In the genomic region with DNA sequence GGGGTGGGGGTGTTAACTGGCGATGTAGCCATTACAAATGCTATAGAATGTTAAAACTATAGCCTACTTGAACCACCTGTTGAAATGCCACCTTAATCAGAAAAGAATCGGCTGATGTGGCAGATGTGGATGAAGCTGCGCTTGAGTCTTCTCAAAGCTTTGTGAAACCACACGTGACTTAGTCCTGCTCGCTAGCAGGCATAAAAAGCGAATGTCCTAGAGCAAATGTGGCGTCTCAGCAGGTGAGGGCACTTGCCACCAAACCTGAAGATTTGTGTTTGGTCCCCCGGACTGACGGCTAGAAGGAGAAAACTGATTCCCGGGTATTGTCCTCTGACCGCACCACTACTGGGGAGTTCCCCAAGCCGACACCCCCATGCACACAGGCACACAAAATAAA, we compare ENCODE assay signal across 13 mouse cellular contexts.
A peak's percentile ranks its signal among the peaks of the same experiment; 100 is the strongest.
DNase-seq lines count a peak whose midpoint lies in the region; ATAC-seq and TF ChIP-seq lines count a peak whose summit lies in the region.
"Had no signal": no experiment of that assay in that cellular context is flagged by ENCODE, and none has a peak within 500 bp of the region (broad histone marks: within the 10 kb centered on the region; RNA-seq: fewer than 3 reads in every experiment).

No protein-coding gene starts in this region.

- peak overlapping the region; percentile 79 for H3K27ac ChIP-seq in heart, postnatal 0 days (ENCODE audit: low read depth)
- peak overlapping the region; percentile 85 for H3K27ac ChIP-seq in embryonic facial prominence, embryonic 10.5 days (replicated peaks)
- peak overlapping the region; percentile 67 for H3K27ac ChIP-seq in hindbrain, embryonic 13.5 days
- peak overlapping the region; percentile 76; the same call in 1 of the 2 replicates for H3K27ac ChIP-seq in midbrain, embryonic 15.5 days

- H3K27me3 ChIP-seq in heart, postnatal 0 days (ENCODE audit: control insufficient read depth, insufficient read depth, low read length), result no peaks in the 10 kb centered on the region
- H3K27me3 ChIP-seq in embryonic facial prominence, embryonic 10.5 days (replicated peaks; ENCODE audit: low read depth, poor library complexity, severe bottlenecking), result no peaks in the 10 kb centered on the region
- no peaks in the 10 kb centered on the region for H3K27me3 ChIP-seq in hindbrain, embryonic 13.5 days
- no peaks in the 10 kb centered on the region for H3K27me3 ChIP-seq in midbrain, embryonic 15.5 days (replicated peaks)

- no peaks in the 10 kb centered on the region for H3K9me3 ChIP-seq in heart, postnatal 0 days (replicated peaks; ENCODE audit: control insufficient read depth, low read length)
- H3K9me3 ChIP-seq in embryonic facial prominence, embryonic 10.5 days, result no peaks in the 10 kb centered on the region
- H3K9me3 ChIP-seq in hindbrain, embryonic 13.5 days, result no peaks in the 10 kb centered on the region
- H3K9me3 ChIP-seq in midbrain, embryonic 15.5 days, result no peaks in the 10 kb centered on the region
- H3K9me3 ChIP-seq: G1E had no signal

- no peak for TF ChIP-seq CTCF in heart, postnatal 0 days (IDR thresholded peaks at IDR 0.05; ENCODE audit: low read depth)

- H3K4me2 ChIP-seq in heart, postnatal 0 days (ENCODE audit: low read depth, low read length), result peak overlapping the region; percentile 80
- 0 out of 2 replicates have a peak overlapping the region, but pooled peaks have one; percentile 39 for H3K4me2 ChIP-seq in hindbrain, embryonic 13.5 days
- H3K4me2 ChIP-seq in midbrain, embryonic 15.5 days, result 0 out of 2 replicates have a peak overlapping the region, but pooled peaks have one; percentile 48

- no peaks in the 10 kb centered on the region for H3K36me3 ChIP-seq in heart, postnatal 0 days (replicated peaks; ENCODE audit: control insufficient read depth, insufficient read depth, low read length)
- H3K36me3 ChIP-seq in embryonic facial prominence, embryonic 10.5 days (replicated peaks), result no peaks in the 10 kb centered on the region
- no peaks in the 10 kb centered on the region for H3K36me3 ChIP-seq in hindbrain, embryonic 13.5 days
- no peaks in the 10 kb centered on the region for H3K36me3 ChIP-seq in midbrain, embryonic 15.5 days (replicated peaks)
- H3K36me3 ChIP-seq: G1E had no signal

- TF ChIP-seq EP300 in heart, postnatal 0 days (IDR thresholded peaks at IDR 0.05; ENCODE audit: low read depth), result no peak

- no peak overlapping the region for H3K9ac ChIP-seq in heart, postnatal 0 days (replicated peaks; ENCODE audit: low read depth, low read length)
- H3K9ac ChIP-seq in hindbrain, embryonic 13.5 days, result no peak overlapping the region
- no peak overlapping the region for H3K9ac ChIP-seq in midbrain, embryonic 15.5 days

- 65% methylated on average over 12 of the region's 12 CpGs for WGBS in heart, postnatal 0 days
- 51% methylated on average over 12 of the region's 12 CpGs for WGBS in embryonic facial prominence, embryonic 10.5 days
- 67% methylated on average over 12 of the region's 12 CpGs for WGBS in hindbrain, embryonic 13.5 days
- WGBS in midbrain, embryonic 15.5 days, result 66% methylated on average over 12 of the region's 12 CpGs

- DNase-seq in heart, postnatal 0 days (ENCODE audit: low spot score), result no peak
- DNase-seq in heart, adult 8-10 months (ENCODE audit: low spot score), result no peak
- DNase-seq in embryonic facial prominence, embryonic 10.5 days (ENCODE audit: low spot score), result peak; percentile 25
- DNase-seq in urinary bladder, postnatal 14 days (ENCODE audit: low spot score), result no peak
- DNase-seq in urinary bladder, postnatal 25 days (ENCODE audit: low spot score), result no peak
- no peak for DNase-seq in B cell, adult 2 months
- DNase-seq: adrenal gland, postnatal 25 days; cerebellum, adult 9-10 months; kidney, adult 18-20 months; thymus, postnatal 4 days had no signal

- H3K4me3 ChIP-seq in heart, postnatal 0 days (ENCODE audit: low read depth, low read length), result no peak overlapping the region
- peak overlapping the region; percentile 61 for H3K4me3 ChIP-seq in embryonic facial prominence, embryonic 10.5 days
- no peak overlapping the region for H3K4me3 ChIP-seq in hindbrain, embryonic 13.5 days
- H3K4me3 ChIP-seq in midbrain, embryonic 15.5 days, result no peak overlapping the region

- no peak for ATAC-seq in heart, postnatal 0 days (ENCODE audit: insufficient read depth, low read depth)
- no peak for ATAC-seq in hindbrain, embryonic 13.5 days (ENCODE audit: low FRiP score)
- no peak for ATAC-seq in midbrain, embryonic 15.5 days (replicated peaks)

- H3K4me1 ChIP-seq in heart, postnatal 0 days (ENCODE audit: control insufficient read depth, insufficient read depth), result peaks cover 27% of the 10 kb centered on the region
- peaks cover 85% of the 10 kb centered on the region for H3K4me1 ChIP-seq in embryonic facial prominence, embryonic 10.5 days
- peaks cover 50% of the 10 kb centered on the region for H3K4me1 ChIP-seq in hindbrain, embryonic 13.5 days (replicated peaks)
- H3K4me1 ChIP-seq in midbrain, embryonic 15.5 days, result peaks cover 35% of the 10 kb centered on the region
